14 mouse cellular contexts compared by ENCODE assay signal in genomic region chr2:20753282-20754110, GRCm38 (mm10).
A peak's percentile ranks its signal among the peaks of the same experiment; 100 is the strongest.
DNase-seq lines count a peak whose midpoint lies in the region; ATAC-seq and TF ChIP-seq lines count a peak whose summit lies in the region.
"Had no signal": no experiment of that assay in that cellular context is flagged by ENCODE, and none has a peak within 500 bp of the region (broad histone marks: within the 10 kb centered on the region; RNA-seq: fewer than 3 reads in every experiment).

No protein-coding gene starts in this region.

- H3K4me3 ChIP-seq in embryonic facial prominence, embryonic 13.5 days, result no peak overlapping the region
- no peak overlapping the region for H3K4me3 ChIP-seq in embryonic facial prominence, embryonic 10.5 days
- H3K4me3 ChIP-seq in lung, postnatal 0 days (ENCODE audit: low read depth, low read length), result no peak overlapping the region
- H3K4me3 ChIP-seq in lung, adult 2 months (replicated peaks; ENCODE audit: extremely low read depth, low read depth, low read length), result no peak overlapping the region
- H3K4me3 ChIP-seq in kidney, postnatal 0 days (replicated peaks; ENCODE audit: low read depth, low read length), result no peak overlapping the region
- no peak overlapping the region for H3K4me3 ChIP-seq in stomach, embryonic 15.5 days (replicated peaks)
- H3K4me3 ChIP-seq: erythroblast, embryonic 14.5 days; heart, embryonic 12.5 days; hindbrain, embryonic 10.5 days; layer of hippocampus, adult 2 months; megakaryocyte, embryonic 14.5 days had no signal

- no peak for TF ChIP-seq CTCF in lung, postnatal 0 days (IDR thresholded peaks at IDR 0.05)
- no peak for TF ChIP-seq CTCF in lung, adult 2 months (IDR thresholded peaks at IDR 0.05; ENCODE audit: insufficient read depth, low read length)
- no peak for TF ChIP-seq CTCF in kidney, postnatal 0 days (IDR thresholded peaks at IDR 0.05; ENCODE audit: low read depth)

- no peak for TF ChIP-seq POLR2A in lung, adult 2 months (IDR thresholded peaks at IDR 0.05; ENCODE audit: borderline replicate concordance, extremely low read depth, low read depth, low read length)

- no peak overlapping the region for H3K9ac ChIP-seq in embryonic facial prominence, embryonic 13.5 days
- no peak overlapping the region for H3K9ac ChIP-seq in lung, postnatal 0 days (replicated peaks; ENCODE audit: low read depth)
- H3K9ac ChIP-seq in kidney, postnatal 0 days (ENCODE audit: low read depth, low read length), result no peak overlapping the region
- no peak overlapping the region for H3K9ac ChIP-seq in stomach, embryonic 15.5 days
- H3K9ac ChIP-seq: heart, embryonic 12.5 days had no signal

- no peak for TF ChIP-seq EP300 in lung, postnatal 0 days (IDR thresholded peaks at IDR 0.05)

- 0 out of 2 replicates have a peak, but pooled peaks cover 3% of the 10 kb centered on the region for H3K4me1 ChIP-seq in embryonic facial prominence, embryonic 13.5 days
- H3K4me1 ChIP-seq in embryonic facial prominence, embryonic 10.5 days, result peaks cover 2% of the 10 kb centered on the region; the same call in 1 of the 2 replicates
- 0 out of 2 replicates have a peak, but pooled peaks cover 4% of the 10 kb centered on the region for H3K4me1 ChIP-seq in lung, postnatal 0 days (ENCODE audit: insufficient read depth, low read depth, low read length)
- H3K4me1 ChIP-seq in lung, adult 2 months (ENCODE audit: control insufficient read depth, insufficient read depth, low read length), result peaks cover under 1% of the 10 kb centered on the region; the same call in 1 of the 2 replicates
- no peaks in the 10 kb centered on the region; the same call in 1 of the 2 replicates for H3K4me1 ChIP-seq in kidney, postnatal 0 days (replicated peaks; ENCODE audit: insufficient read depth, low read length)
- no peaks in the 10 kb centered on the region for H3K4me1 ChIP-seq in stomach, embryonic 15.5 days
- H3K4me1 ChIP-seq: hindbrain, embryonic 10.5 days had no signal

- H3K27me3 ChIP-seq in embryonic facial prominence, embryonic 13.5 days, result no peaks in the 10 kb centered on the region
- no peaks in the 10 kb centered on the region for H3K27me3 ChIP-seq in embryonic facial prominence, embryonic 10.5 days (replicated peaks; ENCODE audit: low read depth, poor library complexity, severe bottlenecking)
- no peaks in the 10 kb centered on the region for H3K27me3 ChIP-seq in lung, postnatal 0 days (replicated peaks; ENCODE audit: insufficient read depth, low read length)
- H3K27me3 ChIP-seq in kidney, postnatal 0 days (ENCODE audit: insufficient read depth, low read length), result no peaks in the 10 kb centered on the region
- H3K27me3 ChIP-seq in stomach, embryonic 15.5 days (replicated peaks), result no peaks in the 10 kb centered on the region
- H3K27me3 ChIP-seq: heart, embryonic 12.5 days; megakaryocyte, embryonic 14.5 days had no signal

- no peak for DNase-seq in embryonic facial prominence, embryonic 10.5 days (ENCODE audit: low spot score)
- DNase-seq in lung, postnatal 0 days (ENCODE audit: low spot score), result peak; percentile 40
- no peak for DNase-seq in lung, adult 2 months
- DNase-seq in kidney, postnatal 0 days (ENCODE audit: low spot score), result peak; percentile 28
- DNase-seq in layer of hippocampus, postnatal 14 days (ENCODE audit: low spot score in 2 of 2), result no peak
- DNase-seq: cerebellum, adult 11-12 months had no signal

- H3K27ac ChIP-seq in embryonic facial prominence, embryonic 13.5 days, result peak overlapping the region; percentile 55; the same call in 1 of the 2 replicates
- H3K27ac ChIP-seq in embryonic facial prominence, embryonic 10.5 days (replicated peaks), result no peak overlapping the region
- H3K27ac ChIP-seq in lung, postnatal 0 days (ENCODE audit: low read length), result no peak overlapping the region
- H3K27ac ChIP-seq in kidney, postnatal 0 days, result no peak overlapping the region
- peak overlapping the region; percentile 84 for H3K27ac ChIP-seq in stomach, embryonic 15.5 days
- H3K27ac ChIP-seq: hindbrain, embryonic 10.5 days; layer of hippocampus, adult 2 months had no signal

- no peaks in the 10 kb centered on the region for H3K9me3 ChIP-seq in embryonic facial prominence, embryonic 13.5 days
- H3K9me3 ChIP-seq in embryonic facial prominence, embryonic 10.5 days, result no peaks in the 10 kb centered on the region
- no peaks in the 10 kb centered on the region for H3K9me3 ChIP-seq in lung, postnatal 0 days (ENCODE audit: low read length)
- H3K9me3 ChIP-seq in kidney, postnatal 0 days (replicated peaks; ENCODE audit: low read length), result no peaks in the 10 kb centered on the region
- no peaks in the 10 kb centered on the region for H3K9me3 ChIP-seq in stomach, embryonic 15.5 days
- H3K9me3 ChIP-seq: heart, embryonic 12.5 days; hindbrain, embryonic 10.5 days; megakaryocyte, embryonic 14.5 days had no signal

- no peak overlapping the region for H3K4me2 ChIP-seq in embryonic facial prominence, embryonic 13.5 days
- no peak overlapping the region for H3K4me2 ChIP-seq in lung, postnatal 0 days (replicated peaks; ENCODE audit: low read depth, low read length)
- H3K4me2 ChIP-seq in kidney, postnatal 0 days (ENCODE audit: low read length), result no peak overlapping the region
- no peak overlapping the region for H3K4me2 ChIP-seq in stomach, embryonic 15.5 days
- H3K4me2 ChIP-seq: heart, embryonic 12.5 days had no signal

- 0 out of 2 replicates have a peak, but pooled peaks cover 3% of the 10 kb centered on the region for H3K36me3 ChIP-seq in embryonic facial prominence, embryonic 13.5 days
- no peaks in the 10 kb centered on the region for H3K36me3 ChIP-seq in embryonic facial prominence, embryonic 10.5 days (replicated peaks)
- H3K36me3 ChIP-seq in lung, postnatal 0 days (ENCODE audit: insufficient read depth, low read length), result no peaks in the 10 kb centered on the region
- no peaks in the 10 kb centered on the region for H3K36me3 ChIP-seq in kidney, postnatal 0 days (ENCODE audit: insufficient read depth, low read length)
- no peaks in the 10 kb centered on the region for H3K36me3 ChIP-seq in stomach, embryonic 15.5 days
- H3K36me3 ChIP-seq: heart, embryonic 12.5 days; hindbrain, embryonic 10.5 days had no signal

- WGBS in embryonic facial prominence, embryonic 13.5 days, result 75% methylated on average over 8 of the region's 8 CpGs
- WGBS in embryonic facial prominence, embryonic 10.5 days, result 85% methylated on average over 8 of the region's 8 CpGs
- 69% methylated on average over 8 of the region's 8 CpGs for WGBS in lung, postnatal 0 days
- WGBS in lung, adult 2 months, result 61% methylated on average over 8 of the region's 8 CpGs
- 63% methylated on average over 8 of the region's 8 CpGs for WGBS in kidney, postnatal 0 days
- 69% methylated on average over 8 of the region's 8 CpGs for WGBS in stomach, embryonic 15.5 days

- no peak for ATAC-seq in embryonic facial prominence, embryonic 13.5 days (ENCODE audit: insufficient number of reproducible peaks, insufficient read depth, low FRiP score, low TSS enrichment, low read depth)
- peak; percentile 63 for ATAC-seq in lung, postnatal 0 days
- no peak for ATAC-seq in kidney, postnatal 0 days (replicated peaks; ENCODE audit: low FRiP score, low read depth)
- ATAC-seq in stomach, embryonic 15.5 days (ENCODE audit: insufficient read depth, low FRiP score, low read depth), result peak; percentile 76
- ATAC-seq in monocyte, adult 5-6 weeks (replicated peaks; ENCODE audit: insufficient number of reproducible peaks, low FRiP score, low TSS enrichment, poor library complexity, severe bottlenecking), result no peak

Comparison
In these comparisons a context has a peak if more than half of its experiments do, and no peak if none do; other contexts are left out.
1. H3K27ac ChIP-seq: peak in embryonic facial prominence, embryonic 13.5 days (single experiment) and stomach, embryonic 15.5 days (single experiment); none in embryonic facial prominence, embryonic 10.5 days (single experiment), lung, postnatal 0 days (single experiment) and kidney, postnatal 0 days (single experiment).
2. DNase-seq: peak in lung, postnatal 0 days (single experiment) and kidney, postnatal 0 days (single experiment); none in embryonic facial prominence, embryonic 10.5 days (single experiment), lung, adult 2 months (single experiment) and layer of hippocampus, postnatal 14 days (0 of 2).
3. ATAC-seq: peak in lung, postnatal 0 days (single experiment) and stomach, embryonic 15.5 days (single experiment); none in embryonic facial prominence, embryonic 13.5 days (single experiment), kidney, postnatal 0 days (single experiment) and monocyte, adult 5-6 weeks (single experiment).